Comparison of ENCODE assay signal across 21 mouse cellular contexts in the genomic region with DNA sequence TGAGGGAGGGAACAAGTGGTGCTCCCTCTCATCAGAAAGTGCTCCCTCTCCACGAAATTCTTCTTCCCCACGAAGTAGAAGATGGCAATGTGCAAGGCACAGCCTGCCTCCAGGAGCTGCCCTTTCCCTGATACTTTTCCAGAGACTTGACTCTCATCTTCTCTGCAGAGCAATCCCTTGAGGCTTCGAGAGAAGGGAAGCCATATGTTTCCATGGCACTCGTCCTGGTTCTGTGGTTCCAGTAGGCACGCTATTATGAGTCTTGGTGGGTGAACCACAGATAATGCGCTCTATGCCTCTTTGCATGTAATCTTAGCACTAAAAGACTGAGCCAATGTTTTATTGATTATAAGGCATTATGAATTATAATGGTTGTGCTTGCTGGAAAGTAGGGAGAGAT. TPM values are rescaled to one million over a fixed set of nuclear protein-coding genes. Genes with fewer than 3 reads are reported as not detected.
DNase-seq lines count a peak whose midpoint lies in the region; ATAC-seq lines count a peak whose summit lies in the region.
"Had no signal": no experiment of that assay in that cellular context is flagged by ENCODE, and none has a peak within 500 bp of the region (broad histone marks: within the 10 kb centered on the region; RNA-seq: fewer than 3 reads in every experiment).

No protein-coding gene starts in this region.

- no peaks in the 10 kb centered on the region for H3K27me3 ChIP-seq in kidney, embryonic 14.5 days (ENCODE audit: control insufficient read depth, insufficient read depth, low read length)
- H3K27me3 ChIP-seq: embryonic facial prominence, embryonic 13.5 days; forebrain, embryonic 13.5 days had no signal

- whole genome bisulfite sequencing in kidney, embryonic 14.5 days = 82% methylated on average over 6 of the region's 6 CpGs

- H3K4me1 ChIP-seq in kidney, embryonic 14.5 days (ENCODE audit: control insufficient read depth, insufficient read depth, low read length) = no peaks in the 10 kb centered on the region
- H3K4me1 ChIP-seq: forebrain, embryonic 13.5 days had no signal

- no peak for ATAC-seq in kidney, embryonic 14.5 days (ENCODE audit: low FRiP score, low TSS enrichment)
- ATAC-seq: CD4-positive, CD25-positive, alpha-beta regulatory T cell, adult 4 months; forebrain, embryonic 13.5 days; forebrain, postnatal 0 days; intestine, embryonic 16.5 days had no signal

- H3K4me3 ChIP-seq in kidney, embryonic 14.5 days (ENCODE audit: low read length) = no peak overlapping the region
- H3K4me3 ChIP-seq: embryonic facial prominence, embryonic 13.5 days; forebrain, embryonic 13.5 days had no signal

- peak; percentile 68 to 80 for DNase-seq in cerebellum, postnatal 10 days
- no peak for DNase-seq in cerebellum, adult 11-12 months
- peak; percentile 30 to 52 for DNase-seq in frontal cortex, postnatal 36 days (ENCODE audit: low spot score in 2 of 2)
- DNase-seq in frontal cortex, postnatal 10 days (ENCODE audit: low spot score in 2 of 2) = no peak
- DNase-seq in kidney, postnatal 10 days = peak; percentile 2
- DNase-seq in right cerebral cortex, adult 18-20 months = peak; percentile 12
- DNase-seq in right cerebral cortex, postnatal 4 days = no peak
- DNase-seq: adrenal gland, postnatal 10 days; B cell, adult 2 months; cerebellum, adult 2 months; cerebellum, postnatal 25 days; forebrain, postnatal 0 days; gastrocnemius, postnatal 14 days; heart, postnatal 10 days had no signal

- no peak overlapping the region for H3K4me2 ChIP-seq in kidney, embryonic 14.5 days (replicated peaks; ENCODE audit: low read depth, low read length)
- H3K4me2 ChIP-seq: embryonic facial prominence, embryonic 13.5 days; forebrain, embryonic 13.5 days; hindbrain, embryonic 14.5 days had no signal

- no peak overlapping the region for H3K27ac ChIP-seq in kidney, embryonic 14.5 days (ENCODE audit: low read depth, low read length)
- H3K27ac ChIP-seq: embryonic facial prominence, embryonic 13.5 days; forebrain, embryonic 13.5 days; hindbrain, embryonic 14.5 days had no signal

- peaks cover 12% of the 10 kb centered on the region for H3K9me3 ChIP-seq in kidney, embryonic 14.5 days (ENCODE audit: control insufficient read depth, low read length)
- H3K9me3 ChIP-seq: forebrain, embryonic 13.5 days had no signal

- no peak overlapping the region for H3K9ac ChIP-seq in kidney, embryonic 14.5 days (ENCODE audit: low read depth, low read length)
- H3K9ac ChIP-seq: embryonic facial prominence, embryonic 13.5 days; forebrain, embryonic 13.5 days; forebrain, postnatal 0 days; hindbrain, embryonic 14.5 days had no signal

- no peaks in the 10 kb centered on the region for H3K36me3 ChIP-seq in kidney, embryonic 14.5 days (ENCODE audit: control insufficient read depth, insufficient read depth, low read length)
- H3K36me3 ChIP-seq: embryonic facial prominence, embryonic 13.5 days; G1E had no signal

RNA-seq across cellular contexts. Expression of a gene that starts 44.1 kb away (rescaled TPM):
- polyA plus RNA-seq in kidney, embryonic 14.5 days (2014; fragmentation: Nextera tagmentation; extraction: Ambion mirVana) = 1.2 TPM in 2 replicates

Comparison
In these comparisons a context has a peak if more than half of its experiments do, and no peak if none do; other contexts are left out.
1. DNase-seq: peak in cerebellum, postnatal 10 days (2 of 2), frontal cortex, postnatal 36 days (2 of 2), kidney, postnatal 10 days (single experiment) and right cerebral cortex, adult 18-20 months (single experiment); none in cerebellum, adult 11-12 months (single experiment), frontal cortex, postnatal 10 days (0 of 2) and right cerebral cortex, postnatal 4 days (single experiment).